22 mouse cellular contexts compared by ENCODE assay signal in genomic region chr10:13653326-13653725, GRCm38 (mm10).
"Had no signal": no experiment of that assay in that cellular context is flagged by ENCODE, and none has a peak within 500 bp of the region (broad histone marks: within the 10 kb centered on the region; RNA-seq: fewer than 3 reads in every experiment).

No protein-coding gene starts in this region.

- H3K9me3 ChIP-seq: limb, embryonic 10.5 days; limb, embryonic 13.5 days; liver, embryonic 12.5 days; liver, embryonic 15.5 days; lung, embryonic 15.5 days; megakaryocyte, embryonic 14.5 days; midbrain, embryonic 10.5 days; stomach, embryonic 15.5 days had no signal

- H3K36me3 ChIP-seq: limb, embryonic 10.5 days; limb, embryonic 13.5 days; liver, embryonic 12.5 days; liver, embryonic 15.5 days; lung, embryonic 15.5 days; midbrain, embryonic 10.5 days; stomach, embryonic 15.5 days had no signal

- H3K4me1 ChIP-seq: limb, embryonic 13.5 days; liver, embryonic 12.5 days; liver, embryonic 15.5 days; lung, embryonic 15.5 days; megakaryocyte, embryonic 14.5 days; midbrain, embryonic 10.5 days; stomach, embryonic 15.5 days had no signal

- H3K4me2 ChIP-seq: limb, embryonic 13.5 days; liver, embryonic 12.5 days; liver, embryonic 15.5 days; lung, embryonic 15.5 days; stomach, embryonic 15.5 days had no signal

- H3K4me3 ChIP-seq: limb, embryonic 10.5 days; limb, embryonic 13.5 days; liver, embryonic 12.5 days; liver, embryonic 15.5 days; lung, embryonic 15.5 days; megakaryocyte, embryonic 14.5 days; midbrain, embryonic 10.5 days; stomach, embryonic 15.5 days had no signal

- H3K27me3 ChIP-seq: liver, embryonic 12.5 days; liver, embryonic 15.5 days; lung, embryonic 15.5 days; megakaryocyte, embryonic 14.5 days; stomach, embryonic 15.5 days had no signal

- H3K9ac ChIP-seq: limb, embryonic 13.5 days; liver, embryonic 12.5 days; liver, embryonic 15.5 days; lung, embryonic 15.5 days; stomach, embryonic 15.5 days had no signal

- H3K27ac ChIP-seq: limb, embryonic 10.5 days; limb, embryonic 13.5 days; liver, embryonic 12.5 days; liver, embryonic 15.5 days; lung, embryonic 15.5 days; midbrain, embryonic 10.5 days; stomach, embryonic 15.5 days had no signal

- DNase-seq: kidney, adult 2 months; kidney, postnatal 10 days; kidney, postnatal 36 days; liver; lung, adult 18-20 months; lung, postnatal 10 days; lung, postnatal 36 days; retina, postnatal 1 day; right cerebral cortex, postnatal 25 days; spleen, adult 18-20 months; thymus, adult 18-20 months; thymus, postnatal 36 days had no signal

- ATAC-seq: intestine, postnatal 0 days; liver, embryonic 12.5 days; midbrain, embryonic 16.5 days had no signal
